Mouse (Mus musculus) kidney, embryonic 15.5 days (tissue): ENCODE measurements around the gene Pgk1. TPM values are rescaled to one million over a fixed set of nuclear protein-coding genes. Genes with fewer than 3 reads are reported as not detected.

ENCODE experiments used
- ATAC-seq: fragments of 200-750 bp; cut with Nextera tagmentation; replicated peaks from 2 replicates; pipeline ENCODE4 v1.8.0; 2017; ENCODE audit warnings: moderate TSS enrichment; ENCODE audit not compliant: low FRiP score
- H3K27ac ChIP-seq: fragments of 300-500 bp; sonication (generic); 2 replicates; pipeline ENCODE4 v1.5.1; 2015; ENCODE audit warnings: mild to moderate bottlenecking, inconsistent platforms
- H3K27me3 ChIP-seq: fragments of 300-500 bp; sonication (generic); 2 replicates; pipeline ENCODE4 v1.6.1; 2015; ENCODE audit warnings: inconsistent platforms
- H3K36me3 ChIP-seq: fragments of 300-500 bp; sonication (generic); 2 replicates; pipeline ENCODE4 v1.6.1; 2015; ENCODE audit warnings: inconsistent platforms
- H3K4me1 ChIP-seq: fragments of 300-500 bp; sonication (generic); 2 replicates; pipeline ENCODE4 v1.6.1; 2015; ENCODE audit warnings: inconsistent platforms
- H3K4me2 ChIP-seq: fragments of 300-500 bp; sonication (generic); 2 replicates; pipeline ENCODE4 v1.6.1; 2015; ENCODE audit warnings: moderate library complexity, mild to moderate bottlenecking, inconsistent platforms
- H3K4me3 ChIP-seq: fragments of 300-500 bp; sonication (generic); replicated peaks from 2 replicates; pipeline ENCODE4 v1.5.1; 2015; ENCODE audit warnings: mild to moderate bottlenecking, inconsistent platforms
- H3K9ac ChIP-seq: fragments of 300-500 bp; sonication (generic); 2 replicates; pipeline ENCODE4 v1.6.1; 2015; ENCODE audit warnings: mild to moderate bottlenecking, inconsistent platforms
- H3K9me3 ChIP-seq: fragments of 300-500 bp; sonication (generic); replicated peaks from 2 replicates; pipeline ENCODE4 v1.6.1; 2016; ENCODE audit warnings: inconsistent platforms
- WGBS: fragments of 180-500 bp; shearing (Covaris S2); methylation state at CpG from one replicate; pipeline ENCODE4 v1.1.7; 2015; ENCODE audit warnings: mixed read lengths; 5-methylcytosine and 5-hydroxymethylcytosine counted together
- polyA plus RNA-seq: library from polyadenylated mRNA; unstranded; fragments of >200 nt; fragmentation: Nextera tagmentation; extraction: Ambion mirVana; gene quantifications from 2 replicates; pipeline ENCODE4 v1.2.1, GENCODE M21; 2015

Pgk1 gene
- polyA plus RNA-seq, 1 experiment from 2014 or later, result 363 TPM

DNA sequence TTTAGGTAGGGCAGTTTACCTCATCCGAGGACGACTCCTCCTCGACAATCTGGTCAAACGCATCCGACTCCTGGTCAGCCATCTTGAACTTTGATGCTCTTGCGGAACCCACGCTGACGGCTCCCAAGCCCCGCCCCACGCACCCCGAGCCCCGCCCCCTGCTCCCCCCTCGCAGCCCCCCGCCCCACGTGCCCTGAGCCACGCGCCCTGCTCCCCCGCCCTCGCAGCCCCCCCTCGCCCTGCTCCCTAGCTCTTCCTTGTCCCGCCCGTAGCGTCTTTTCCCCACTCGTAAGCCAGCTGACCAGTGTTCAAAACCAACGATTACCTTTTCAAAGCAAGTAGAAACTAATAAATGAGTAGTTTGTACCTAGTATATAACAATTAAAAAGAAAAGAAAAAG is 34.2 kb downstream of the Pgk1 start, which contains the start of gene Taf9b:
Gene Taf9b (minus strand): TSS at position 101 of the 400 bp plus-strand sequence.
- Histone ChIP-seq H3K4me3 (peak within 1 kb of the TSS; percentile 59), H3K4me1 (no peaks in the 10 kb centered on the region), H3K9ac (no peak within 1 kb of the TSS), H3K4me2 (peak within 1 kb of the TSS; percentile 61), H3K27me3 (no peaks in the 10 kb centered on the region), H3K27ac (no peak within 1 kb of the TSS), H3K9me3 (0 out of 2 replicates have a peak, but pooled peaks cover 4% of the 10 kb centered on the region), H3K36me3 (no peaks in the 10 kb centered on the region)
- 88% methylated on average over 25 of the region's 25 CpGs for WGBS
- ATAC-seq, result no peak

Other genes starting within 250 kb of the Pgk1 start
- gene Magt1, start 175.2 kb upstream of the Pgk1 start, polyA plus RNA-seq, result 69.7 and 69.9 TPM in 2 replicates
- 459 and 491 TPM in 2 replicates for gene Cox7b, start 171.4 kb upstream of the Pgk1 start, polyA plus RNA-seq
- gene Atp7a, start 159.8 kb upstream of the Pgk1 start, polyA plus RNA-seq, result 28.2 and 29.3 TPM in 2 replicates
- gene Tlr13, start 43.9 kb upstream of the Pgk1 start, polyA plus RNA-seq, result 0.48 and 0.70 TPM in 2 replicates
- gene Taf9b, start 34.1 kb downstream of the Pgk1 start, polyA plus RNA-seq, result 10.5 and 10.6 TPM in 2 replicates
- not detected in 2 replicates for gene Fnd3c2, start 68.3 kb downstream of the Pgk1 start, polyA plus RNA-seq